ENCODE assay signal across 9 mouse cellular contexts in the genomic region with DNA sequence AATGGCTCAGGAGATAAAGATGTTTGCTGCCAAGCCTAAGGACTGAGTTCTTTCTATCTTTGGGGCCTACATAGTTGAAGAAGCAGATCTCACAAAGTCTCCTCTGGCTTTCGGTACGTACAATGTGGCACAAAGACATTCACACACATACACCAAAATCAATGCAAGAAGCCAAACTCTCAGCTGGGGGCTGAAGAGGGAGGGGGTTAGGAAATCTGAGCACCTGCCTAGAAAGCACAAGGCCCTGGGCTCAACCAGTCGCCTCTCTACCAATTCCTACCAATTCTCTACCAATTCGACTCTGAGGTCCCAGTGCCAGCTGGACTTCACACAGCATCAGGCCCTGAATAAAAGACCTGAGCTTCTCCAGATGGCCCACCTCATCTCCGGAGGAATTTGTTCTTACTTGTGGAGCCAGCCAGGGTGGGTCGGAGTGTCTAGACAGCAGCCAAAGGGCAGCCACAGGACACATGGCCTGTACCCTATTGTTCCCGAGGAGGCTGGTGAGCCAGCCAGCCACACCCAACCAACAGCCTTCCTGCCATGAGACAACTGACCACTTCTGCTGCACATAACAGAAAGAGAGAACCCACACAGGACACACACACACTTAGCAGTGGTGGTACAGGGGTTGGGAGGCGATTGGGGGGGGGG. TPM values are rescaled to one million over a fixed set of nuclear protein-coding genes. Genes with fewer than 3 reads are reported as not detected.
DNase-seq lines count a peak whose midpoint lies in the region; ATAC-seq lines count a peak whose summit lies in the region.
"Had no signal": no experiment of that assay in that cellular context is flagged by ENCODE, and none has a peak within 500 bp of the region (broad histone marks: within the 10 kb centered on the region; RNA-seq: fewer than 3 reads in every experiment).

No protein-coding gene starts in this region.

- peaks cover 5% of the 10 kb centered on the region for H3K36me3 ChIP-seq in heart, embryonic 15.5 days
- peaks cover 22% of the 10 kb centered on the region for H3K36me3 ChIP-seq in midbrain, embryonic 12.5 days

- H3K27me3 ChIP-seq in heart, embryonic 15.5 days = no peaks in the 10 kb centered on the region
- no peaks in the 10 kb centered on the region for H3K27me3 ChIP-seq in midbrain, embryonic 12.5 days

- peak; percentile 99 for DNase-seq in heart, adult 11 months
- no peak for DNase-seq in heart, adult 8-10 months (ENCODE audit: low spot score)
- DNase-seq in kidney, postnatal 25 days = peak; percentile 58 to 87
- DNase-seq in layer of hippocampus, adult 18-20 months (ENCODE audit: low spot score in 2 of 2) = no peak
- DNase-seq in adrenal gland, postnatal 25 days = no peak
- no peak for DNase-seq in layer of hippocampus, postnatal 14 days (ENCODE audit: low spot score in 2 of 2)

- peaks cover 60% of the 10 kb centered on the region for H3K4me1 ChIP-seq in heart, embryonic 15.5 days (replicated peaks)
- H3K4me1 ChIP-seq in midbrain, embryonic 12.5 days = peaks cover 58% of the 10 kb centered on the region

- H3K27ac ChIP-seq in heart, embryonic 15.5 days = peak overlapping the region; percentile 72
- H3K27ac ChIP-seq in midbrain, embryonic 12.5 days (replicated peaks) = peak overlapping the region; percentile 86

- no peak overlapping the region for H3K4me3 ChIP-seq in heart, embryonic 15.5 days
- no peak overlapping the region for H3K4me3 ChIP-seq in midbrain, embryonic 12.5 days

- H3K9ac ChIP-seq in heart, embryonic 15.5 days = no peak overlapping the region
- H3K9ac ChIP-seq in midbrain, embryonic 12.5 days (replicated peaks) = no peak overlapping the region

- peak; percentile 48; the same call in 1 of the 2 replicates for ATAC-seq in heart, embryonic 15.5 days (replicated peaks; ENCODE audit: insufficient number of reproducible peaks, insufficient read depth, low FRiP score, low read depth)
- ATAC-seq in midbrain, embryonic 12.5 days (ENCODE audit: low FRiP score, low read depth) = peak; percentile 54; the same call in 1 of the 2 replicates

- WGBS in heart, embryonic 15.5 days = 45% methylated on average over 8 of the region's 8 CpGs
- 68% methylated on average over 8 of the region's 8 CpGs for WGBS in midbrain, embryonic 12.5 days

- H3K9me3 ChIP-seq in heart, embryonic 15.5 days (replicated peaks) = no peaks in the 10 kb centered on the region
- H3K9me3 ChIP-seq in midbrain, embryonic 12.5 days = no peaks in the 10 kb centered on the region
- H3K9me3 ChIP-seq: G1E had no signal

- no peak overlapping the region for H3K4me2 ChIP-seq in heart, embryonic 15.5 days
- H3K4me2 ChIP-seq in midbrain, embryonic 12.5 days (replicated peaks) = no peak overlapping the region

RNA-seq across cellular contexts. Expression of gene Zmynd8, which starts 30.2 kb away (rescaled TPM):
- 10 to 100 TPM; 35.5 to 60.5 (median 45.4) TPM for total RNA-seq in heart, adult 8-10 months (2022)
- 39.1 and 40.7 TPM in 2 replicates for polyA plus RNA-seq in heart, embryonic 15.5 days (2015; fragmentation: Nextera tagmentation; extraction: Ambion mirVana)
- polyA plus RNA-seq in midbrain, embryonic 12.5 days (2016; fragmentation: Nextera tagmentation; extraction: Ambion mirVana) = 70.6 and 71.2 TPM in 2 replicates
- 100 to 1,000 TPM; 148 to 149 TPM for total RNA-seq in layer of hippocampus, adult 18-20 months (2021)
- 57.4 and 73.1 TPM in 2 replicates for total RNA-seq in adrenal gland, postnatal 25 days (2021)
- 100 to 1,000 TPM; 138 to 143 TPM for total RNA-seq in layer of hippocampus, postnatal 14 days (2021)

Comparison
In these comparisons a context has a peak if more than half of its experiments do, and no peak if none do; other contexts are left out.
1. DNase-seq: peak in heart, adult 11 months (single experiment) and kidney, postnatal 25 days (2 of 2); none in heart, adult 8-10 months (single experiment), layer of hippocampus, adult 18-20 months (0 of 2), adrenal gland, postnatal 25 days (single experiment) and layer of hippocampus, postnatal 14 days (0 of 2).